Mouse (Mus musculus) embryonic fibroblast, embryonic 13.5 days (primary cell): ENCODE data around the gene Prkcq.

Source experiments
- CTCF ChIP-seq: IDR thresholded peaks from 2 replicates; pipeline ENCODE4 v1.5.1; 2011; ENCODE audit warnings: mild to moderate bottlenecking, control low read depth, low read length, moderate library complexity, borderline replicate concordance; ENCODE audit not compliant: insufficient read depth
- POLR2A ChIP-seq: IDR thresholded peaks from 2 replicates; pipeline ENCODE4 v1.6.1; 2011; ENCODE audit warnings: low read depth, mild to moderate bottlenecking, control low read depth, low read length, moderate library complexity

GRCm38 (mm10) chr2:11333301-11334017 is 161.6 kb downstream of the Prkcq start:
- no peak for TF ChIP-seq CTCF
- no peak for TF ChIP-seq POLR2A
